Mouse (Mus musculus) brain, embryonic 14.5 days (tissue): ENCODE results near the gene Klhl12. TPM values are rescaled to one million over a fixed set of nuclear protein-coding genes. Genes with fewer than 3 reads are reported as not detected.
"Not testable (repeated sequence)": the region's sequence is repeated elsewhere in the genome, so short reads cannot be mapped to it uniquely, and the experiment has no call there.

Experiments used
- DNase-seq: peaks from one replicate; pipeline ENCODE4 v3.0.0-alpha.2; 2011; ENCODE audit warnings: low read depth
- CTCF ChIP-seq: fragments of 200-500 bp; IDR thresholded peaks from 2 replicates; pipeline ENCODE4 v1.5.1; 2012; ENCODE audit warnings: inconsistent platforms, mild to moderate bottlenecking, moderate library complexity, borderline replicate concordance; ENCODE audit not compliant: insufficient read depth, insufficient read length; ENCODE audit errors: extremely low read depth
- POLR2A ChIP-seq: fragments of 200-500 bp; IDR thresholded peaks from 2 replicates; pipeline ENCODE4 v1.6.1; 2012; ENCODE audit warnings: mild to moderate bottlenecking, inconsistent platforms, borderline replicate concordance; ENCODE audit not compliant: poor library complexity, insufficient read depth, insufficient read length, severe bottlenecking; ENCODE audit errors: extremely low read depth
- polyA plus RNA-seq: library from polyadenylated mRNA; depleted of rRNA; stranded (reverse); fragments of >200 nt; gene quantifications from 2 replicates; pipeline ENCODE4 v1.2.3, GENCODE M21; 2012

The Klhl12 gene
- polyA plus RNA-seq, 1 experiment = 24.9 TPM

GRCm38 (mm10) chr1:134500916-134501315, 45.6 kb downstream of the Klhl12 start:
- no peak for TF ChIP-seq CTCF
- TF ChIP-seq POLR2A = no peak
- DNase-seq = no peak

GRCm38 (mm10) chr1:134506201-134506600, 50.9 kb downstream of the Klhl12 start:
- no peak for DNase-seq
- TF ChIP-seq CTCF (no peak), POLR2A (no peak)

DNA sequence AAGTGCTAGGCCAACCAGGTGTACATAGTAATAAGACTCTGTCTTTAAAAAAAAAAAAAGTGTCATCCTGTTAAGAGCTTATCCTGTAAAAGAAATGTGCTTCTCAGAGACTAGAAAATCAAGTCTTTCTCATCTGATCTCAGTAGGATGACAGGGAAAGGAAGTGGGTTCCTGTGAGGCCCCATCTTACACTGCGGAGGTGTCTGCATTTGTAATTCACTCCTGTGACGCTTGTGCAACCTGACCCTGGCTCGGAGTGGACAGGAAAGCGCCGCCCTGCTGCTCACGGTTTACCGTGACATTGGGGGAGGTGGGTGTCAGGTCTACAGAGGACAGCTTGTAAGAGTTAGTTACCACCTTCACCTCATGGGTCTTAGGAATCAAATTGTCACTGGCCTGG, 54.7 kb downstream of the Klhl12 start:
- DNase-seq = no peak
- TF ChIP-seq CTCF (no peak), POLR2A (no peak)

DNA sequence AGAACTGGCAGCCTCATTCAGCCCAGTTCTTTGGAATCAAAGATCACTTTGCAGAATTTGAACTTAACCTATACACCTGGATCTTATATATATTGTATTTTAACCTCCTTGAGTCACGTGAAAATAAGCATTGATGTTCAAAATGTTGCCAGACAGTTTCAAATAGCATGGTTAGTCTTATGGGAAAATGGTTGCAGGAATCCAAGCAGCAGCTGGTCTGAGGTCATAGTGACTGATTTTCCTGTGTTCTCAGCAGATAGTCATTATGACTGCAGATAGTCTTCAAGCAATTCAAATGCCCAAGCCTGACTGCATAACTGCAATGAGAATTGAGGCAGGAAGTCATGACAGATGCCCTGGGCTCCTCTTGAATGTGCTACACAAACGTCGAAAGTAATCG, 56.9 kb downstream of the Klhl12 start:
- no peak for DNase-seq
- TF ChIP-seq POLR2A = no peak
- no peak for TF ChIP-seq CTCF

- no peak for TF ChIP-seq POLR2A
- TF ChIP-seq CTCF = no peak
- peak; percentile 30 for DNase-seq
Measured at GRCm38 (mm10) chr1:134512584-134512983, 57.3 kb downstream of the Klhl12 start.

DNA sequence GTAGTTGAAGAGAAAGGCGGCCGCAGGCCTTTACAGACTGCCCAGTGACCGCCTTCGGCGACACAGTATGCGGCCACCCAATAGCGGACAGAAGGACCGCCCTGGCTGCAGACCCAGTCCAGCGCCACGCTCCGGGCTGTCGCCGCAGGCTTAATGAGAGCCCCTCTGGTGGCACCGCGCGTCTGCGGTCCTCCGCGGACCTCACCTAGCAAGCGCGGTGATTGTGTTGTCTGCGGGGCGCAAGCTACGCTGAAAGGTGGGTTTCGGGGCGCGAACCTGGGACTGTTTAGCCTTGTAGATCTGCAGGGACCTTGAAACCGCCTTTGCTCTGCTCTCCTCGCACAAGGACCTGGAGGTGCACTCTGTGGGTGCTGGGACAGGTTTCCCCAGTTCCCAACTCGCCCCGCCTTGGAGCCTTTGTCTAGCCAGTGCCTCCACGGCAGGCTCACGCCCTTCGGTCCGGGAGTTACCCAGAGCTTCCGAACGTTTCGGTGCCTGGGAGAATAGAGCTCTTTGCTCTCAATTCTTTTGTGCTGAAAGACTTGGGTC, 58.1 kb downstream of the Klhl12 start:
- TF ChIP-seq POLR2A (no peak), CTCF (no peak)
- DNase-seq = peak; percentile 42

GRCm38 (mm10) chr1:134513876-134514590, 58.7 kb downstream of the Klhl12 start:
- TF ChIP-seq POLR2A (no peak), CTCF (no peak)
- no peak for DNase-seq

- DNase-seq = peak; percentile 24
- TF ChIP-seq CTCF (no peak), POLR2A (no peak)
Measured at GRCm38 (mm10) chr1:134515891-134516290, 60.6 kb downstream of the Klhl12 start.

GRCm38 (mm10) chr1:134516491-134517198, 61.3 kb downstream of the Klhl12 start:
- peak; percentile 74 for DNase-seq

DNA sequence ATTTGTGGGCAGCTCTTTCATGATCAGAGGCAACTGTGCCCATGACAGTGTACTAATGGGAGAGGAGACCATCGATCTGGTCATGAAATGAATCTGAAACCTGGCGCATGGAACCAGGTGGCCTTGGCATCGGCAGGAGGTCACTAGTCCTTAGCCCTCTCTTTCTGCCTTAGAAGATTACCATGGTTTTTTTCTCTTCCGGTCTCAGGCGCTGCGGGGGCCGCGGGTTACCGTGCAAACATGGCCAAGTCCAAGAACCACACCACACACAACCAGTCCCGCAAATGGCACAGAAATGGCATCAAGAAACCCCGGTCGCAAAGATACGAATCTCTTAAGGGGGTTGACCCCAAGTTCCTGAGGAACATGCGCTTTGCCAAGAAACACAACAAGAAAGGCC, 62.5 kb downstream of the Klhl12 start:
- not testable (repeated sequence) for DNase-seq

More at GRCm38 (mm10) chr1:134516491-134517198, 61.3 kb downstream of the Klhl12 start:
- TF ChIP-seq CTCF (no peak), POLR2A (no peak)

DNA sequence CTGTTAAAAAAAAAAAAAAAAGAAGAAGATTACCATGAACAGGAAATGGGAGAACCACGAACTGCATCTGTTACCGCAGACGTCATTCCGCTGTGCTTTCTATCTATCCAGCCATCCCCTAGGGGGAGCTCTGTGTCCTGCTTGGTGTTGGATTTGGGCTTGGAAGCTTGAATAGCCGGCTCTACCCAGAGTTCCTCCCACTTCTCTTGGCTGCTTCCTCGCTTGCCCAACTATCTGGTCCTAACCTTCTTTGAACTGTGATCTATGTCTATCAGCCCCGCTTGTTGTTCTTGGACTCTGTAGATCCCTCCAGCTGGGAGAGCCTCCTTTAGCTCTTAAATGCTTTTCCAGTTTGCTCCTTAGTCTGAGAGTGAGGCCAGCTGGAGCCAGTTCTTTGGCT, 63.3 kb downstream of the Klhl12 start:
- peak; percentile 85 for DNase-seq
- TF ChIP-seq CTCF = peak; percentile 75; the same call in 1 of the 2 replicates
- TF ChIP-seq POLR2A = no peak

- DNase-seq = not testable (repeated sequence)
Measured at GRCm38 (mm10) chr1:134519201-134519600, 63.9 kb downstream of the Klhl12 start.

DNA sequence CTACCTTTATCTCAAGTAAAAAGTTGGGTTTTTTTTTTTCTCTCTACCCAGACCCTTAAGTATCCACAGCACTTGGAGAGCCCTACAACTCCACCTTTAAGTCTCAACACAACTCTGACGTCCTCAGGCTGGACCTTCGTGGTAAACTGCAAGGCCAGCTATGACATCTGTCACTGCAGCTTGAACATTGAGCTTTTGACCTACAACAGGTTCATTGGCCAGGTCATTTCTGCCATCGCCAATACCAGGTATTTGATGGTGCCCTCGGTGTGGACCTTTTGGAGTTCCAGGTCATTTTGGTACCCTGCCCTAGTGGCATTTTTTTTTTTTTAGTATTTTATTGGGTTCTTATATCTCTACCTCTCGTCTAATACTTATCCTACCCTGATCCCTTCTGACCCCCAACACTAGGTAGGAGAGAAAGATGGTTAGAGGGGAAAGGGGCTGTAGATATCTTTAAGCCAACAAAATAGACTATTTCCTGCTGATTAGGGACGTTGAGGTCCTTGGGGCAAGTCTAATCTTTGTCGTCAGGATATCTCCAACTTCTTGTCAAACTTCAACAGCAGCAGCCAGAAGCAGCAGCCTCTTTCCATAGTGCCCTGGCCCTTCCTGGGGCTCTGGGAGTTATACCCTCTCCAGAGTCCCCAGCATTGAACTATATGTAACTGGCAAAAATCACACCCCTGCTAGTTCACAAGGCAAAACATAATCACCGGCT, 64.8 kb downstream of the Klhl12 start:
- TF ChIP-seq POLR2A (no peak), CTCF (no peak)
- no peak for DNase-seq
